Mouse (Mus musculus) urinary bladder, postnatal 4 days (tissue): ENCODE results near the gene Tln1.
A peak's percentile ranks its signal among the peaks of the same experiment; 100 is the strongest.
"Not testable (repeated sequence)": the region's sequence is repeated elsewhere in the genome, so short reads cannot be mapped to it uniquely, and the experiment has no call there.

Experiments
- DNase-seq, 2 experiments: peaks; one replicate each; pipeline ENCODE4 v3.0.0; 2021 to 2022; ENCODE audit warnings: low spot score in 2 of 2

The Tln1 gene

DNA sequence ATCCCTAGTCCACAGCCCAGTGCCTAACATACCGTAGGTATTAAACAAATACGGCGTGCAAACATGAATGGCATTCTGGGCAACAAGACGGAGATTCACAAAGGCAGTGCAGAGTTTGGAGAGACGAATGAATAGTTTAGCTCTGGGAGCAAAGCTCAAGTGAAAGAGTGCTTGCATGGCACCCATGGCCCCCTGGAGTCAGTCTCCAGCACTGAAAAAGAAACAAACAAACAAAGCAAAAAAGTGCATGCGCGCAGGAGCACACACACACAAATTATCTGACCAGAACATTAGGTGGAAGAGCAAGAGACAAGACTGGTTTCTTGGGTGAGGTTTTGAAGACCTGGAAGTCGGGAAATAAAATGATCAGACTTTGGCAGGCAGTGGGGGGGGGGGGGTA lies 56.4 kb downstream of the Tln1 start:
- no peak for DNase-seq

DNA sequence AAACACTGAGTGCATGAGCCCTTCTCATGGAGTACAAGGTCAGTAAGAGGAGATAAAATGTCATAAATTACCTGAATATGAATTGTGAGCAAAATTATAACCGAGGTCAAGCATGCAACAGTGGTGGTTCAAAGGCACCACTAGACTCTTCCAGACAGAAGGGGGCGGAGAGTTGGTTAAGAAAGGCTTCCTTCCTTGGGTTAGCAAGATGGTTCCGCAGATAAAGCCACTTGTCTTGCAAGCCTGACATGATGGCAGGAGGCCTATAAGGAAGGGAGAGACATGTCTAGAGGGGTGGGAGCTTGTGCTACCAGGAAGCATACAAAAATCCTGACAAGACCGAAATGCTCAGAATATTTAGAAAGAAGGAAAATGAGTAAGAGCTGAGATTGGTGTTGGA lies 58.2 kb downstream of the Tln1 start:
- DNase-seq, result no peak

DNA sequence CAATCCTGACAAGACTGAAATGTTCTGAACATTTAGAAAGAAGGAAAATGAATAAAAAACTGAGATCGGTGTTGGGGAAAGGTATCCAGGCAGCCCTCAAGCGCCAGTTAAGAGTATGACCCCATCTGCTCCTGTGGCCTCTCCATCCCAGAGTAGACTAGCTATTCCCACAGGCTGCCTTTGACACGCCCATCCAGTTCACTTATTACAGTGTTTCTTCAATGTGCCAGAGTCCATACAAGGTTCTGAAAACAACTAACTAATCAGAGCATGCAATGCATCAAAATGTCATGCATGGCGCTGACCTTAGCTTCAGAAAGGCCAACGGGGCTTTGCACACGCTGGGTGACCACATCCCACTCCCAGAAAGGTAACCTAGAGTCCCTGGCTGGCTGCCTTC lies 59.0 kb downstream of the Tln1 start:
- DNase-seq, result no peak

DNA sequence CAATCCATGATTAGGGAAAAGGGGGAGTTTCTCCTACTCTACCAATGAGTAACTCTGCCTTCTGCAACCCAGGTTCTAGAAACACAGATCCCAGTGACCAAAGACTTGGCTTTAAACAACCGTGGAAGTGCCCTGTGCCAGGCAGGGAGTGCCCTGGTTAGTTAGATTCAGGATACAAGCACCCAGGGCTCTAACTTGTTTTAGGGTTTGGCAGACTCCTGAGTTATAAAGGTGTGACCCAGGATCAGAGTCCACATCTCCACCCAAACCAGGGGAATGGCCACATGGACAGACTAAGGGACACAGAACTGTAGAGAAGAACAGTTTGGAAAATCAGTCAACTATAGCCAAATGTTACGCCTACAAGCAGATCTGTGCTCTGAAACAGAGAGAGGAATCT lies 59.5 kb downstream of the Tln1 start:
- DNase-seq, result no peak

DNA sequence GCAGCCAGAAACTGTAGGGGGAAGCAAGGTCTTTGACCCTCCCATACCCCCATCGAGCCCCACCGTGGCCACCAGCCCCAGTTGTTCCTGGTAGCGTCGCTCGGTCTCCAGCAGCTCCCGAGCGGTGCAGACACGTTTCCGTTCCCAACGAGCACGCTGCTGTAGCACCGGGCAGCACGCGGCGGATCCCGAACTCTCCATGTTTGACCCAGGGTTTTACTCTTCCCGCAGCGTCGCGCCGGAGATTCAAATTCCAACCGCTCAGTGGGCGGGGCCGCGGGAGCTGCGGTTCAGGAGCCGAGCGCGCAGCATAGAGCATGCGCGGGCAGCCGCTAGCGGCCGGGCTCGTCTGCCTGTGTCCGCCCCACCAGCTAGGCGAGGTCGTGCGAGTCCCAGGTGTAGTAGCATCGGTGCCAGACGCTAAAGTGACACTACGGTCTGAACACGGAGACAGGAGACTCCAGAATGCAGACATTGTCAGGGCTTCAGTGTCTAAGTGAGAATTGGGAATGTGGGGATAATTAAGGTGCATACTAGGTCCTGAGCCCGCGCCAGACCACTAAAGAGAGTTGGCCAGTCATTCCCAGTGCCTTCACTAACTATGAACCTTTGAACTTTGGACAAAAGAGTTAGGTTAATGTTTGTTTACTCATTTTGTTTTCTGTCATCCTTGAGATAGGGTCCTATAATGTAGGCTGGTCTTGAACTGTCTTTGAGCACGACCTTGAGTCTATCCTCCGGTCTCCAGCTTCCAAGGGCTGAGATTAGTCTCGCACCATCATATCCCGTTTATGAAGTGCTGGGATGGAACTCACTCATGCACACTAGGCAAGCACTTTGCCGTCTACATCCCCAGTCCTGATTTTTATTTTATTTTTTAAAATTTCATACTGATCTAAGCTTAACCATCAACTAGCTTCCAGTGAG lies 62.8 kb downstream of the Tln1 start, which contains the start of gene Arhgef39:
Arhgef39 (minus strand) TSS at position 289 of the 927 bp plus-strand sequence.
- DNase-seq, result peak; percentile 75 to 85

DNA sequence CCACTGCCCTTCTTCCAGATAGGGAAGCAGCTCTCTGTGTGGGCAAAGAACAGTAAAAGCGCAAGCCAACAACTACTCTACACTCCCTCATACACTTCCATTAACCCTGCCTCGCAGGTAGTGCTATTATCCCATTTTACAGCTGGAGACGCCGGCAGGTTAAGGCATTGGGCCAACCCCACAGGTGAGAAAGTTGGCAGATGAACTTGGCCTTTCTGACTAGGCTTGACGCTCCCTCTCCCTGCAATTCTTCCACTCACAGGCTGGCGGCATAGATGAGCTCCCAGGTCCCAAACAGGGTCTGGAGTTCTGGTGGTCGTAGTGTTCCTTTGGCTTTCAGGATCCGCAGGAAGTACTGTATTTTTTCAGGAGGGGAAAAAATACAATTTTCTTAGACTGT lies 63.5 kb downstream of the Tln1 start:
- DNase-seq, result no peak

DNA sequence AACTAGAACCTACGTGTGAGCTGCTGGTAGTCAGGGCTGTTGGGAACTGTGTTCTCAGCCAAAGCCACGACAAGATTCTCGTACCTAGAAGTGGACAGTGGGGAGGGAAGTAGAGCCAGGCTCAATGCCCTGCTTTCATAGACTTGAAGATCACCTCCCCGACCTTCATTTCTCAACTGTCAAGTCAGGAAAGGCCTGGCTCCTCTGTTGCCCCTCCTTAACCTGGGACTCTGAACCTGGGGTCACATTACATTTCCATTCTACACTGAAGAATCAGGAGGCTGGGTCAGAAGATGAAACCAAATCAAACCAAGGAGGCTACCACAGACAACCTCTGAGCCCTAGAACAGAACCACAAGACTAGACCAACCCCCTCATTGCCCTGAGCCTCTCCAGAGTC lies 64.5 kb downstream of the Tln1 start:
- DNase-seq, result no peak

DNA sequence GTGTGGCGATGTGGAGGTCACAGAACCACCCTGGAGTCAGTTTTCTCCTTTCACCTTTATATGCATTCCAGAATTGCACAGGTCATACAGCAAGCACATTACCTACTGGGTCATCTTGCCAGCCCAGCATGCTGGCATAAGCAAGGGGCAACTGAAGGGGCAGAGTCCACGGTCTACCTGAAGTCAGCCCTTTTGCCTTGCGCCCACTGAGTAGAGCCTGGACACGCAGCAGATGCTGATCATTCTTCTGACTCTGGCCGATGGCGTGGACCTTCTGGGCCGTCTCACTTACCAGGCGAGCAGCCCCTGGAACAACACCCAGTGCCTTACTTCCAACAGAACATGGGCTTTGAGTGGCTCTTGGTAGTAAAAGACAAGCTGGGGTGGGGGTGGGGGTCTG lies 65.1 kb downstream of the Tln1 start:
- DNase-seq, result no peak

DNA sequence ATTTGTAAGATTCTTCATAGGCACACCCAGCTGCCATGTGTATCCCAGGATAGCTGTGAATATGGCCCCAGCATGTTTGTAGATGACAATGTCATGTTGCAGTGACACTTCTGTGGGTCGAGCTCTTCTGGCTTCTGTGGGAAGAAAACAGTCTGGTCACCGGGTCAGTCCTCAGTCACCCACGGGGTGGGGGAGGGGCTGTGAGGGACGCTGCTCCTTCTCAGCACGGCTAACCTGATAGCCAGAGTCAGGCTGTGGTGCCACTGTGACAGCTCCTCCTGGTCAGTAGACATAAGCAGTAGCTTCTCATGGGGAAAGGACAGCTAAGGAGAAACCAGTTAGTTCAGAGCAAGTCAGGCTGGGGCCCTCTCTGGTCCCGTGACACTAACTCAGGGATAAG lies 65.9 kb downstream of the Tln1 start:
- DNase-seq, result no peak

DNA sequence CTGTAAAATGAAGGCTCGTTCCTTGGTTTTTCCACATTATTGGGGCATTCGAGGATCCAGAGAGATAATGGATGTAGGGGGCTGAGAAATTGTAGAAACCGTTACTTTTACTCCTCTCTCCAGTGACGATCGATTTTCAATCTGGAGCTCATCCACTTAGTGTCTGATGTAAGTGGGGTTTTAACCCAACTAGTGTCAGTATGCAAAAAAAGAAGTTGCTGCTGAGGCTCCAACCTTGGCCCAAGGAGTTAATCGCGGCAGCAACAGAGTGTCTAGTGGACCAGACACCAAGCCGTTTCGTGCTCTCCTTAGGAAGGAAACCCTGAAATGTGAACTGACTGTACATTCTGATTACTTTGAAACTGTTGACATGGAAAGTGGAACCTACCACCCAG lies 68.6 kb downstream of the Tln1 start:
- no peak for DNase-seq

DNA sequence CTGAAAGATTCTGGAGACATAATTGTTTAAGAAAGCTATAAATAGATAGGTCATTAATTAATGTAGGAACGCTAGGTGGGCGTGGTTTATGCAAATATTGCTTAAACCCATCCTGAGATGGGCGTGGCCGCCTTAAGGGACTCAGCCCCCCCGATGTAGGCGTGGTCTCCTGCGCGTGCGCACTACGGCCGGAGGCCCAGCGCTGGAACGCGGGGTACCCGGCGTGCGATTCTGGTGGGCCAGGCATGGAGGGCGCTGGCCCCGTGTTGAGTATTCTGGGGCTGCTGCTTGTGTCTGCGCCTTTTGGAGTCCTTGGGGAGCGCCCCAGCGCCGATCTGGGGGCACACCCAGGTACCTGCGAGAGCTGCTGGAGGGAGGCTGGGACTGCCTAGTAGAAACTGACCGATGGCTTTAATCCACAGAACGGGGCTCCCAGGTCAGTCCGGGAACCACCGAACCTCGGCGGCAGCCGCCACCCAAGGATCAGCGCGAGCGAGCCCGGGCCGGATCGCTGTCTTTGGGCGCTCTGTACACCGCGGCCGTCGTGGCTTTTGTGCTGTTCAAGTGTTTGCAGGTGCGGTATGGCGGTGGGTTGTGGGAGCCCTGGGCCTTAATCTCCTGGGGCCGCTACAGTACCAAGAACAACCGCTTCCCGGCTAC lies 69.2 kb downstream of the Tln1 start:
- peak; percentile 95 to 96 for DNase-seq

DNA sequence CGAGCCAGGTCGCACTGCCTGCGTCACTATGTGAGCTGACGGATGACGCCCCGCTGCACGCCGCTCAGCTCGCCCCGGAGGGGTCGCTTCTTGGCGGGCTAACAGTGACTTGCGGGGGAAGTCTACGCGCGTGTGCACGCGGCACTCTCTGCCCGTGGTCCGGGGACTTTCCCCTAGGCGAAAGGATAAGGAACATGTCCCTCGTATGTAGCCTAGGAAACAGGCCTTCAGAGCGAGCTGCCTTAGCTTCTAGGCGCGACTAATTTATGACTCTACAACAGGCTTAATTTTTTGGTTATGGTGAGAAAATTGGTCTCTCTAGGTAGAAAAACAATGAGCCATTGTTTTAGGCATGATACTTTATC lies 69.7 kb downstream of the Tln1 start, which contains the start of gene Ccdc107:
Ccdc107 (plus strand) TSS at position 80 of the 365 bp plus-strand sequence.
- peak; percentile 85 to 90 for DNase-seq

DNA sequence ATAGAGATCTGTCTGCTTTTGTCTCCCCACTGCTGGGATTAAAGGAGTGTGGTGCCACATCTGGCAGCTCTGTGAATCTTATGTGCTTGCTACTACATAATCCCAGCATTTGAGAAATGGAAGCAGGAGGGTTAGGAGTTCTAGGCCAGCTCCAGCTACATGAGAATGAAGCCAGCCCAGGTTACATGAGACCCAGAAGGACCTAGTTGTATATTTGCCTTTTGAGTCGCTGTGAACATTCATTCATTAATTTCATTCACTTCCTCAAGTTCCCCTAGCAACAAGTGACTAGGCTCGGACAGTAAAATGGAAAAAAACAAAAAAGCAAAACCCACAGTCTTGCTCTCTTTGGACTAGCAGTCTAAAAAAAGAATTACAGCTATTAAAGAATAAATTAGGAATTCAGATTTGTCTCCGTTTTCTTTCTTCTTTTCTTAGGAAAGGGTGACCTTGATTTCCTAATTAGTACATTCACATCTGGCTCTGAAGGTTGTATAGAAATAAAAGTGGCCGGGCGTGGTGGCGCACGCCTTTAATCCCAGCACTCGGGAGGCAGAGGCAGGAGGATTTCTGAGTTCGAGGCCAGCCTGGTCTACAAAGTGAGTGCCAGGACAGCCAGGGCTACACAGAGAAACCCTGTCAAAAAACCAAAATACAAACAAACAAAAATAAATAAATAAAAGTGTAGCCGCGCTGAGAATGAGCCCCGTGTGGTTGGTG lies 70.2 kb downstream of the Tln1 start:
- no peak for DNase-seq

DNA sequence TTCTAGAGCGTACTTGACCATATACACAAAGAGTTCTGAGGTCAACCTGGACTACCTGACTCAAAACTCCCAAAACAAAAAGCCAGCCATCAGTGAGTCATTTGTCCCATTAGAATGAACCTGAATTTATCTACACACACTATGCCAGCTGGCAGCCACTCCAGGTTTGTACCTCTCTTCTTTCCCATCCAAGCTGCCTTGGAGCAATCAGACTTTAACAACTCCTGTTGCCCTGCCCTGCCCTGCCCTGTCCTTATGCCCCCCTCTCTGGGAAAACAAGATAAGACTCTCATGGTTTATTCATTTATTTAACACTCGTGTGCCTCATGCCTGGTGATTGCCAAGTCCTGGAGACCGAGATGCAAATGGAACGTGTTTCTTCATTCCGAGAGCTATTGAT lies 71.7 kb downstream of the Tln1 start:
- no peak for DNase-seq

DNA sequence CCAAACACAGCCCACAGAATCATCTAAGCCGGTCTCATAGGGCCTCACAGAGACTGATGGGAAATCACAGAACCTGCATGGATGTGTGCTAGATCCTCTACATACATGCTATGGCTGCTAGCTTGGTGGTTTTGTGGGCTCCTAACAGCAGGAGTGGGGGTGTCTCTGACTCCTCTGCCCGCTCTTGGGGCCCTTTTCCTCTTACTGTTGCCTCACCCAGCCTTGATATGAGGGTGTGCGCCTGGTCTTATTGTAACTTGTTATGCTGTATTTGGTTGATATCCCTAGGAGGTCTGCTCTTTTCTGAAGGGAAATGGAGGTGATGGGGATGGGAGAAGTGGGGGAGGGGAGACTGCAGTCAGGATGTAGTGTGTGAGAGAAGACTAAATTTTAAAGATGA lies 72.9 kb downstream of the Tln1 start:
- DNase-seq, result no peak

DNA sequence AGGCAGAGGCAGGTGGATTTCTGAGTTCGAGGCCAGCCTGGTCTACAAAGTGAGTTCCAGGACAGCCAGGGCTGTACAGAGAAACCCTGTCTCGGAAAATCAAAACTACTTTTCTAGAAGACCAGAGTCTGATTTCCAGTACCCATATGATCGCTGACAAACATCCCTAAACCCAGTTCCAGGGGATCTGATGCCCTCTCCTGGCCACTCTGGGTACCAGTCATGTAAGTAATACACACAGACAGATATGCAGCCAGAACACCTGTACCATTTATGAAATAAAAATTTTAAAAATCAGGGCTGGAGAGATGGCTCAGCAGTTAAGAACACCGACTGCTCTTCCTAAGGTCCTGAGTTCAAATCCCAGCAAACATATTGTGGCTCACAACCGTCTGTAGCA lies 76.8 kb downstream of the Tln1 start:
- not testable (repeated sequence) for DNase-seq

DNA sequence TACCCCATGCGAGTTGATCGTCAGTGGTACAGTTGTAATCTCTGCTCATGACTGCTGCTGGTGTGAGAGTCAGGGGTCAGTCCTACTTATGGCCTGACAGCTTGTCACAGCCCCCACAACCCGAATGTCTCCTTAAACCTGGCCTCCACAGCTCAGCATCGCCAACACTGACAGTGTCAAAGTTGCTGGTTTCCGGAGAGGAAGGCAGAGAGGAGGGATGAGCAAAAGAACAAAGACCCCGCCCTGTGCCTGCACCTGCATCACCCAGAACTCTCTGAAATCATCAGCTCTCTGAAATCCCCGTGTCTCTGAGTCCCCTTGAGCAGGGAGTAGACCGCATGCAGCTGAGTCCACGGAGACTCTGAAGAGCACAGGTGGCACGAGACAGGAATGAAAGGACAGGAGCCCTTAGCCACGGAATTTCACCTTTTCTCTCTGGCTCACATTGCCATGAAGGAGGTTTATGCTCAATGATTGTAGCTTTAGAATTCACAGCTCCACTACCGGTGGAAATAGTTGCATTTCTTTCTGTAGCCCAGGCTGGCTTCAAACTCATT lies 78.9 kb downstream of the Tln1 start, which contains the start of gene Sit1:
Sit1 (minus strand) TSS at position 200 of the 557 bp plus-strand sequence.
- DNase-seq, result no peak

DNA sequence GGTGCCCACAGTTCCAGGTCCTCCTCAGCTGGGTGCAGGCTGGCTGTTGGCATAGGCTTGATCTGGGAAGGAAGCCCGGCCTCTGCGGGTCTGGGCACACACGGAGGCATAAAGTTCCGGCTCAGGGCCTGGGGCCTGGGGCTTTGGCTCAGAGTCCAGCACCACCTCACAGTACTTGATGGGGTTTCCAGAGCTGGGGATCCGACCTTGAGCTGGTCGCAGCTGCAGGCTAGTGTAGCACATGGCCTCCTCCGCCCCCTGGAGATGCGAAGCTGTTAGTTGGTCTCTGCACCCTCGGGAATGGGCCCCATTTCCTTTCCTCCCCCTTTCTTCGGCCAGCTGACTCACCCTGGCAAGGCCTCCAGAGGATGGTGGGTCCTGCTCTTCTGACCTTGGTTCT lies 79.9 kb downstream of the Tln1 start:
- DNase-seq, result no peak

DNA sequence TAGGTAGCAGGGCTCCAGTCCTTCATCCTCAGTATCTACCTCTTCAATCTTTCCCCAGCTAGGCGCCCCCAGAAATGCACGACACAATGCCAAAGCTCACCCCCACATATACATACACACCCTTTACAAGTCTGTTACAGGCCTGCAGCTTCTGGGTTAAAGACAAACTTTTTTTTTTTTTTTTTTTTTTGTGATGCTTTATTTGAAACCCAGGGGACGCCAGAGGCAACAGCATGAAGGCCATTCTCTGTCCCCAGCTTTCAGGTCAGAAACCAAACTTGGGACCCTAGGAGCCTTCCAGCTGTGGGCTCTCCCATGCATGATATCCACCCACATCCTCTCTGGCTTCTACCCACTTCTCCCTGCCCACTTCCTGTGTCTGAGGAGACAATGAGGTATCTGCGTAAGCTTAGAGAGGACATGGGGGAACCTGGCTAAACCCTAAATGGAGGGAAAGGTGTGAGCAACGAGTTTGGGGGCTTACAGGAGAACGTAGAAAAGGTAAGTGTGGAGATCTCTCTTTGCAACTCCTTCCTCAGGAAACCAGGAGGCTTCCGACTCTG lies 80.5 kb downstream of the Tln1 start:
- DNase-seq, result no peak
